ENCODE assay signal across 10 mouse cellular contexts in the genomic region with DNA sequence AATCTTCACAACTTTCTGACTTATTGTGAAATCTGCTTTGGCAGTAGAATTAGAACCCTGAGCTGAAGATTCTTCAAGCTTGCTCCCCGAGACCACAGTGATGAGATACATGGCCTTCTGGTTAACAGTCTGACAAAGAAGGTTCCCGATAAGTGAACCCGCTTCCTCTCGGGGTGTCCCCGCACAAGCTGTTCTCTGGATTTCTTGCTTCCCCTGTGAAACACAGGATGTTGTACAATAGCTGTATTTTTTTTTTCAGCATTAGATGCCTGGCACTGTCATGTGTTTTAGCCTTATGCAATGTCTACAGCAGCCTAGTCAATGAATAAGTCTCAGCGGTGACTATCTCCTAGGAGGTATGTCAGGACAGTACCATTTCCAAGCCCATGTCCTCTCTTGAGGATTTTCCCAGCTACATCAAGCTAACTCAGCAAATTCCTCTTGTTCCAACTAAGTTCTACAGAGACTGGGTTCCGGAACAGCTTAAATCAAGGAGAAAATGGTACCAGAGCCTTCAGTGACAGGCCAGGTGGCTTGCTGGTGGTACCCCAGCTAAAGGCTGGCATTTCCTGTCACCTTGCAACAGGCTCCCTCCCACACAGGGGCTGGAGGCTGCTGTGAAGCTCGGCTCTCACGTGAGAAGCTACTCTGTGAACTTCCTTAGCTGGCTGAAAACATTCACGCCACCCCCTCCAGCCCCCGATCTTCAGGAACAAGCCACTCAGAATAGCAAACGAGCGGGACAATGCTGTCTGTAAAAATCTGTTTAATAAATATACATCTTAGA. TPM values are rescaled to one million over a fixed set of nuclear protein-coding genes. Genes with fewer than 3 reads are reported as not detected.
DNase-seq lines count a peak whose midpoint lies in the region; ATAC-seq and TF ChIP-seq lines count a peak whose summit lies in the region.
"Had no signal": no experiment of that assay in that cellular context is flagged by ENCODE, and none has a peak within 500 bp of the region (broad histone marks: within the 10 kb centered on the region; RNA-seq: fewer than 3 reads in every experiment).

No protein-coding gene starts in this region.

- no peak overlapping the region for H3K9ac ChIP-seq in kidney, embryonic 16.5 days (replicated peaks; ENCODE audit: low read length)
- no peak overlapping the region for H3K9ac ChIP-seq in ES-E14 (ENCODE audit: insufficient read depth, low read depth, low read length, poor library complexity, severe bottlenecking)
- no peak overlapping the region for H3K9ac ChIP-seq in limb, embryonic 13.5 days
- H3K9ac ChIP-seq: hindbrain, embryonic 15.5 days had no signal

- H3K36me3 ChIP-seq in kidney, embryonic 16.5 days (ENCODE audit: insufficient read depth, low read length) = peaks cover 28% of the 10 kb centered on the region
- H3K36me3 ChIP-seq in ES-E14 (ENCODE audit: control insufficient read depth, insufficient read depth, low read length, poor library complexity, severe bottlenecking) = peaks cover 19% of the 10 kb centered on the region
- peaks cover 64% of the 10 kb centered on the region for H3K36me3 ChIP-seq in limb, embryonic 13.5 days

- H3K27ac ChIP-seq in kidney, embryonic 16.5 days (ENCODE audit: low read length) = no peak overlapping the region
- H3K27ac ChIP-seq in ES-E14 (ENCODE audit: insufficient read depth, low read depth, low read length, poor library complexity, severe bottlenecking) = no peak overlapping the region
- H3K27ac ChIP-seq in limb, embryonic 13.5 days = no peak overlapping the region
- H3K27ac ChIP-seq: hindbrain, embryonic 15.5 days had no signal

- peak overlapping the region; percentile 75; the same call in 1 of the 2 replicates for H3K4me2 ChIP-seq in kidney, embryonic 16.5 days (replicated peaks; ENCODE audit: low read depth, low read length)
- H3K4me2 ChIP-seq in limb, embryonic 13.5 days (replicated peaks) = peak overlapping the region; percentile 25; the same call in 1 of the 2 replicates
- H3K4me2 ChIP-seq: hindbrain, embryonic 15.5 days had no signal

- H3K9me3 ChIP-seq in kidney, embryonic 16.5 days (ENCODE audit: low read length) = no peaks in the 10 kb centered on the region
- no peaks in the 10 kb centered on the region for H3K9me3 ChIP-seq in ES-E14 (ENCODE audit: control insufficient read depth, insufficient read depth, low read depth, low read length)
- no peaks in the 10 kb centered on the region for H3K9me3 ChIP-seq in limb, embryonic 13.5 days
- H3K9me3 ChIP-seq: hindbrain, embryonic 15.5 days had no signal

- in situ Hi-C loops in ES-E14 (cut with MboI; ENCODE audit: low sequenced_read_pairs in 2 of 2, unreplicated experiment in 2 of 2) = no loop called here

- no peaks in the 10 kb centered on the region for H3K27me3 ChIP-seq in kidney, embryonic 16.5 days (ENCODE audit: insufficient read depth, low read length)
- H3K27me3 ChIP-seq in limb, embryonic 13.5 days = no peaks in the 10 kb centered on the region
- H3K27me3 ChIP-seq: hindbrain, embryonic 15.5 days had no signal

- ATAC-seq in kidney, embryonic 16.5 days (ENCODE audit: low FRiP score, low TSS enrichment) = no peak
- ATAC-seq in limb, embryonic 13.5 days (ENCODE audit: low FRiP score, low read depth) = no peak

- 75% methylated on average over 13 of the region's 13 CpGs for whole genome bisulfite sequencing in kidney, embryonic 16.5 days
- 85% methylated on average over 13 of the region's 13 CpGs for WGBS in limb, embryonic 13.5 days

- peaks cover 31% of the 10 kb centered on the region for H3K4me1 ChIP-seq in kidney, embryonic 16.5 days (ENCODE audit: insufficient read depth, low read length)
- peaks cover 9 to 20% of the 10 kb centered on the region in 2 experiments for H3K4me1 ChIP-seq in ES-E14 (ENCODE audit: control insufficient read depth in 2 of 2, insufficient read depth in 2 of 2, low read length in 2 of 2, poor library complexity in 1 of 2)
- peaks cover 47% of the 10 kb centered on the region for H3K4me1 ChIP-seq in limb, embryonic 13.5 days

- H3K4me3 ChIP-seq in kidney, embryonic 16.5 days (ENCODE audit: low read length) = no peak overlapping the region
- H3K4me3 ChIP-seq in ES-E14 (ENCODE audit: insufficient read depth in 1 of 2, low read depth in 1 of 2, low read length in 2 of 2, poor library complexity in 1 of 2, severe bottlenecking in 1 of 2) = no peak overlapping the region
- H3K4me3 ChIP-seq in limb, embryonic 13.5 days = no peak overlapping the region
- H3K4me3 ChIP-seq: erythroblast, embryonic 14.5 days; hindbrain, embryonic 15.5 days had no signal

- DNase-seq in kidney, postnatal 10 days = no peak
- DNase-seq in ES-E14 (ENCODE audit: low read depth, low spot score) = no peak
- peak; percentile 43 to 73 for DNase-seq in spleen, postnatal 4 days (ENCODE audit: low spot score in 2 of 2)
- no peak for DNase-seq in cerebellum, adult 8-10 months
- DNase-seq in urinary bladder, postnatal 36 days (ENCODE audit: low spot score in 2 of 2) = no peak
- DNase-seq in cerebellum, adult 11 months = no peak

TF ChIP-seq in ES-E14, 5 proteins besides CTCF, POLR2A, EP300 and RAD21:
- TF ChIP-seq MAFK (IDR thresholded peaks at IDR 0.05; ENCODE audit: insufficient read depth, low read depth, low read length) = 0 out of 2 replicates have a peak, but pooled peaks have one; percentile 15
- TF ChIP-seq ZNF384 (IDR thresholded peaks at IDR 0.05; ENCODE audit: low read depth, low read length) = no peak
- TF ChIP-seq CHD2 (IDR thresholded peaks at IDR 0.05; ENCODE audit: low read depth, low read length) = no peak
- no peak for TF ChIP-seq ZC3H11A (IDR thresholded peaks at IDR 0.05; ENCODE audit: borderline replicate concordance, low read depth, low read length)

RNA-seq across cellular contexts. Expression of a gene that starts 3.6 kb away (rescaled TPM):
- 84.8 and 94.7 TPM in 2 replicates for polyA plus RNA-seq in kidney, embryonic 16.5 days (2015; fragmentation: Nextera tagmentation; extraction: Ambion mirVana)
- 30.6 and 34.7 TPM in 2 replicates for total RNA-seq in ES-E14 (2012; rRNA removed)
- 131 and 136 TPM in 2 replicates for polyA plus RNA-seq in limb, embryonic 13.5 days (2015; fragmentation: Nextera tagmentation; extraction: Ambion mirVana)

Comparison
In these comparisons a context has a peak if more than half of its experiments do, and no peak if none do; other contexts are left out.
1. DNase-seq: peak in spleen, postnatal 4 days (2 of 2); none in kidney, postnatal 10 days (single experiment), ES-E14 (single experiment), cerebellum, adult 8-10 months (single experiment), urinary bladder, postnatal 36 days (0 of 2) and cerebellum, adult 11 months (single experiment).